Mouse (Mus musculus) heart, adult 2 months (tissue): ENCODE results near the gene Katnal1.

Source experiments
- CTCF ChIP-seq: fragments of 200-600 bp; IDR thresholded peaks from 2 replicates; pipeline ENCODE4 v1.8.1; 2022; ENCODE audit warnings: antibody characterized with exemption, mild to moderate bottlenecking, moderate library complexity
- EP300 ChIP-seq: fragments of 200-500 bp; IDR thresholded peaks from 2 replicates; pipeline ENCODE4 v1.6.1; 2011; ENCODE audit warnings: low read depth, low read length, control low read depth; ENCODE audit not compliant: insufficient read depth
- POLR2A ChIP-seq: fragments of 200-500 bp; IDR thresholded peaks from 2 replicates; pipeline ENCODE4 v1.6.1; 2011; ENCODE audit warnings: mild to moderate bottlenecking, low read depth, low read length, control low read depth; ENCODE audit not compliant: insufficient read depth

- TF ChIP-seq CTCF (peak; percentile 67), POLR2A (no peak), EP300 (no peak)
Observed at GRCm38 (mm10) chr5:148952419-148952818, 23.3 kb upstream of the Katnal1 start.
